Mouse (Mus musculus) spleen, postnatal 10 days (tissue): ENCODE data around the gene Kcnq5.
A peak's percentile ranks its signal among the peaks of the same experiment; 100 is the strongest.
"Not testable (repeated sequence)": the region's sequence is repeated elsewhere in the genome, so short reads cannot be mapped to it uniquely, and the experiment has no call there.

Source experiments
- DNase-seq, 2 experiments: peaks; one replicate each; pipeline ENCODE4 v3.0.0; 2021 to 2022; ENCODE audit warnings: low spot score in 2 of 2

The Kcnq5 gene

GRCm38 (mm10) chr1:21635406-21635805 lies 326.3 kb downstream of the Kcnq5 start:
- no peak for DNase-seq

- DNase-seq: no peak
Observed at GRCm38 (mm10) chr1:21634013-21634412, 327.7 kb downstream of the Kcnq5 start.

- no peak for DNase-seq
Observed at GRCm38 (mm10) chr1:21622455-21622854, 339.3 kb downstream of the Kcnq5 start.

GRCm38 (mm10) chr1:21622039-21622438 lies 339.7 kb downstream of the Kcnq5 start:
- no peak for DNase-seq

GRCm38 (mm10) chr1:21618712-21619111 lies 343.0 kb downstream of the Kcnq5 start:
- DNase-seq: no peak

- DNase-seq: no peak
Observed at GRCm38 (mm10) chr1:21616666-21617065, 345.1 kb downstream of the Kcnq5 start.

- DNase-seq: no peak
Observed at GRCm38 (mm10) chr1:21613933-21614332, 347.8 kb downstream of the Kcnq5 start.

- DNase-seq: no peak
Observed at GRCm38 (mm10) chr1:21604003-21604402, 357.7 kb downstream of the Kcnq5 start.

- DNase-seq: no peak
Observed at GRCm38 (mm10) chr1:21602567-21602966, 359.2 kb downstream of the Kcnq5 start.

GRCm38 (mm10) chr1:21600606-21601005 lies 361.1 kb downstream of the Kcnq5 start:
- DNase-seq: no peak

GRCm38 (mm10) chr1:21593872-21594271 lies 367.9 kb downstream of the Kcnq5 start:
- no peak for DNase-seq

GRCm38 (mm10) chr1:21567397-21567796 lies 394.3 kb downstream of the Kcnq5 start:
- DNase-seq: not testable (repeated sequence)

- no peak for DNase-seq
Observed at GRCm38 (mm10) chr1:21554630-21555029, 407.1 kb downstream of the Kcnq5 start.

- DNase-seq: no peak
Observed at GRCm38 (mm10) chr1:21552715-21553114, 409.0 kb downstream of the Kcnq5 start.

- DNase-seq: no peak
Observed at GRCm38 (mm10) chr1:21543909-21544308, 417.8 kb downstream of the Kcnq5 start.

GRCm38 (mm10) chr1:21539486-21539885 lies 422.3 kb downstream of the Kcnq5 start:
- DNase-seq: no peak

- DNase-seq: no peak
Observed at GRCm38 (mm10) chr1:21530823-21531222, 430.9 kb downstream of the Kcnq5 start.

- DNase-seq: peak in 1 of 2 experiments; percentile 13
Observed at GRCm38 (mm10) chr1:21521995-21522394, 439.7 kb downstream of the Kcnq5 start.

- no peak for DNase-seq
Observed at GRCm38 (mm10) chr1:21521475-21521874, 440.3 kb downstream of the Kcnq5 start.

- DNase-seq: no peak
Observed at GRCm38 (mm10) chr1:21520116-21520645, 441.6 kb downstream of the Kcnq5 start.

- no peak for DNase-seq
Observed at GRCm38 (mm10) chr1:21506665-21507064, 455.1 kb downstream of the Kcnq5 start.

- no peak for DNase-seq
Observed at GRCm38 (mm10) chr1:21499815-21500534, 461.8 kb downstream of the Kcnq5 start.

- no peak for DNase-seq
Observed at GRCm38 (mm10) chr1:21496307-21496706, 465.4 kb downstream of the Kcnq5 start.

- no peak for DNase-seq
Observed at GRCm38 (mm10) chr1:21488645-21489044, 473.1 kb downstream of the Kcnq5 start.
